Mouse (Mus musculus) stomach, embryonic 14.5 days (tissue): ENCODE data around the gene Ppm1l. TPM values are rescaled to one million over a fixed set of nuclear protein-coding genes. Genes with fewer than 3 reads are reported as not detected.
"Not testable (repeated sequence)": the region's sequence is repeated elsewhere in the genome, so short reads cannot be mapped to it uniquely, and the experiment has no call there.

Source experiments
- ATAC-seq: fragments of 200-750 bp; cut with Nextera tagmentation; 2 replicates; pipeline ENCODE4 v1.8.0; 2017; ENCODE audit warnings: low read depth, moderate TSS enrichment; ENCODE audit not compliant: insufficient number of reproducible peaks, insufficient read depth, low FRiP score
- H3K27ac ChIP-seq: fragments of 300-500 bp; sonication (generic); 2 replicates; pipeline ENCODE4 v1.5.1; 2014; ENCODE audit warnings: mild to moderate bottlenecking, low read length, moderate library complexity, mixed read lengths
- H3K27me3 ChIP-seq: fragments of 300-500 bp; sonication (generic); 2 replicates; pipeline ENCODE4 v1.6.1; 2014; ENCODE audit warnings: low read length, control low read depth, mixed read lengths; ENCODE audit not compliant: control insufficient read depth, insufficient read depth
- H3K36me3 ChIP-seq: fragments of 300-500 bp; sonication (generic); 2 replicates; pipeline ENCODE4 v1.6.1; 2014; ENCODE audit warnings: mild to moderate bottlenecking, control low read depth, low read length, moderate library complexity, mixed read lengths; ENCODE audit not compliant: control insufficient read depth, insufficient read depth
- H3K4me1 ChIP-seq: fragments of 300-500 bp; sonication (generic); 2 replicates; pipeline ENCODE4 v1.6.1; 2014; ENCODE audit warnings: low read length, control low read depth, mixed read lengths; ENCODE audit not compliant: control insufficient read depth, insufficient read depth
- H3K4me2 ChIP-seq: fragments of 300-500 bp; sonication (generic); replicated peaks from 2 replicates; pipeline ENCODE4 v1.6.1; 2014; ENCODE audit warnings: low read depth, low read length, control low read depth
- H3K4me3 ChIP-seq: fragments of 300-500 bp; sonication (generic); 2 replicates; pipeline ENCODE4 v1.5.1; 2014; ENCODE audit warnings: low read depth, low read length, control low read depth
- H3K9ac ChIP-seq: fragments of 300-500 bp; sonication (generic); replicated peaks from 2 replicates; pipeline ENCODE4 v1.6.1; 2014; ENCODE audit warnings: low read depth, mild to moderate bottlenecking, control low read depth, low read length, moderate library complexity, mixed read lengths
- H3K9me3 ChIP-seq: fragments of 300-500 bp; sonication (generic); 2 replicates; pipeline ENCODE4 v1.6.1; 2016; ENCODE audit warnings: low read depth, low read length, control low read depth; ENCODE audit not compliant: control insufficient read depth
- WGBS: fragments of 180-500 bp; shearing (Covaris S2); extraction: QIAGEN DNeasy Blood & Tissue Kit; methylation state at CpG from one replicate; pipeline ENCODE4 v1.1.7; 2014; 5-methylcytosine and 5-hydroxymethylcytosine counted together
- polyA plus RNA-seq: library from polyadenylated mRNA; unstranded; fragments of >200 nt; fragmentation: Nextera tagmentation; extraction: Ambion mirVana; gene quantifications from 2 replicates; pipeline ENCODE4 v1.2.1, GENCODE M21; 2014

Ppm1l gene
- polyA plus RNA-seq, 1 experiment from 2014 or later, result 8.0 TPM

DNA sequence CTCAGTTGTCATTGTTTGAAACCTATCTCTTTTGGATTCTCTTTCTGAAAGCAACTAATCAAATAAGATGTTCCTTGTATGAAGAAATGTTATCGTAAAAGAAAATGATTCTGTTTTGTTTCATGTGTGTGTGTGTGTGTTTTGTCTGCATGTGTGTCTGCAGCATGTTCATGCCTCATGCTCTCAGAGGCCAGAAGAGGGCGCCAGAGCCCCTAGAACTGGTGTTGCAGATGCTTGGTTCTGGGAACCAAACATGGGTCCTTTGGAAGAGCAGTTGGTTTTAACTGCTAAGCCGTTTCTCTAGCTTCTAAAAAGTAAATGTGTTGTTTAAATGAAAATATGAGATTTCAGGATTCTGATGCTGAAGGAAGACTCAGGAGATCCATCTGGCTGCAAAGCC is 56.1 kb downstream of the Ppm1l start:
- 80% methylated on average over 3 of the region's 3 CpGs for WGBS
- ATAC-seq, result no peak
- H3K27me3 ChIP-seq, result no peaks in the 10 kb centered on the region
- H3K4me2 ChIP-seq, result no peak overlapping the region
- no peak overlapping the region for H3K9ac ChIP-seq
- H3K27ac ChIP-seq, result no peak overlapping the region
- H3K4me1 ChIP-seq, result no peaks in the 10 kb centered on the region
- no peaks in the 10 kb centered on the region for H3K9me3 ChIP-seq
- no peak overlapping the region for H3K4me3 ChIP-seq
- no peaks in the 10 kb centered on the region for H3K36me3 ChIP-seq

DNA sequence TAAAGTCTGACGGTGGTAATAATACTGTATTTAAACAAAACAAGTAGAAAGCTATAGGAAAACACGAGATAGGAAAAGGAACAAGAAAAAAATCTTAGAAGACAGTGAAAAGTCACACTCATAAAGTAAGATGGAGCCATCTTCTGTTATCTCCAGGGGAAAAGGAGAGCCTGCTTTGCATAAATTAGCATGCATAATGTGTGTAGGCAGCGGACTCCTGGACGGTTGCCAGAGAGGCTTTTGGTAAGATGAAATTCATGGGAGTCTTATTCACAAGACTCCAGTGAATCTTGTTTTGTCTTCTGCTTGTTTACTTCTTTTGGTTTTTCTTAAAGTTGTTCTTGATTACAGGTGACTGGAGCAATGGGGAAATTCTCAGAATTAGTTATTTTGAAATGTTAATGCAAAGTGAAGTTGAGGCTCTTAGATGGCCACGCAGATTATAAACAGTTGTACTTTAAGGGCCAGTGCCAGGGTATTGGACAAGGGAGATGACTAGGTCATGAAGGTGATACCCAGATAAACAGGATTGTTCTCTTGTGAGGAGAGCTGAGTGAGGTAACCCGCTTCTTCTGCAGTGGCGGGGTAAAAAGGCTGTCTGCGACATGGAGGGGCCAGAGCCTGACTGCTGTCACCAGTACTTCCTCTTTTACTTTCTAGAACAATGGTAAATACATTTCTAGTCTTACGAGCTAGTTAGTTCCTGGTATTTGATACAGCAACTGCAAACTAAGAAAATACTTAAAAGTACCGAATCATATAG is 57.1 kb downstream of the Ppm1l start:
- Histone ChIP-seq H3K4me3 (no peak overlapping the region), H3K9ac (no peak overlapping the region), H3K27me3 (no peaks in the 10 kb centered on the region), H3K4me2 (no peak overlapping the region), H3K9me3 (no peaks in the 10 kb centered on the region), H3K4me1 (no peaks in the 10 kb centered on the region), H3K27ac (no peak overlapping the region), H3K36me3 (no peaks in the 10 kb centered on the region)
- WGBS, result 81% methylated on average over 10 of the region's 10 CpGs
- no peak for ATAC-seq

DNA sequence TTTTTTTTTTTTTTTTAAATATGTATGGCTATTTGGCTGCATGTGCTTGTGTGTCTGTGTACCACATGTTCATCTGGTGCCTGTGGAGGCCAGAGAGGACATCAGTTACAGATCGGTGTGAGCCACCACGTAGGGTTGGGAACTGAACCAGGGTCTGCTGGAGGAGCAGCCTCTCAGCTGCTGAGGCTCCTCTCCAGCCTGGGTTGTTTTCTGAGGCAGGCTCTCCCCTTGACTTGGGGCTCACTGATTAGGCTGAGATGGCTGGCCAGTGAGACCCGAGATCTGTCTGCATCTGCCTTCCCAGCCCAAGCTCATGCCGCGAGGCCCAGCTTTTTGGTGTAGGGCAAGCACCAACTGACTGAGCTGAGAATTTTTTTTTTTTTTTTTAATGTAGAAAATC is 57.9 kb downstream of the Ppm1l start:
- no peaks in the 10 kb centered on the region for H3K27me3 ChIP-seq
- no peak overlapping the region for H3K4me2 ChIP-seq
- no peak overlapping the region for H3K9ac ChIP-seq
- no peaks in the 10 kb centered on the region for H3K36me3 ChIP-seq
- no peaks in the 10 kb centered on the region for H3K4me1 ChIP-seq
- no peak overlapping the region for H3K27ac ChIP-seq
- no peak for ATAC-seq
- H3K4me3 ChIP-seq, result no peak overlapping the region
- H3K9me3 ChIP-seq, result no peaks in the 10 kb centered on the region
- 88% methylated on average over 5 of the region's 5 CpGs for WGBS

DNA sequence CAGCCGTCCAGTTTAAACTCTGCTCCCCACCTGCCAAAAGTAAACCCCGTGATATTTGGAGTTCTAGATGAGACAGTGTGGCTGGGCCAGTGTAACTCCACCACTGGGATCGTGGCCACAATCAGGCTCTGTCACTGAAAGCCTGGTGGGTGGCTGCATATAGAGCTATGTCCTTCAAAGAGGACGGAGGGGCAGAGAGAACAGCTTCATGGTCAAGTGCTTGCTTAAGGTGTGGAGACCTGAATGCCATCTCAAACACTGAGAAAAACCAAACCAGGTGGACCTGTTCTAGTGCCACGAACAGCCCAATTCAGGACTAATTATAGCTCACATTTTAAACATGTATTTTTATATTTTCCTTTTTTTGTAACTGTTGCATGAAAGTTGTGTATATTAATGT is 58.3 kb downstream of the Ppm1l start:
- no peak overlapping the region for H3K4me2 ChIP-seq
- no peaks in the 10 kb centered on the region for H3K36me3 ChIP-seq
- no peaks in the 10 kb centered on the region for H3K9me3 ChIP-seq
- 76% methylated on average over 5 of the region's 5 CpGs for WGBS
- H3K9ac ChIP-seq, result no peak overlapping the region
- ATAC-seq, result no peak
- no peaks in the 10 kb centered on the region for H3K4me1 ChIP-seq
- H3K27me3 ChIP-seq, result no peaks in the 10 kb centered on the region
- H3K27ac ChIP-seq, result no peak overlapping the region
- H3K4me3 ChIP-seq, result no peak overlapping the region

DNA sequence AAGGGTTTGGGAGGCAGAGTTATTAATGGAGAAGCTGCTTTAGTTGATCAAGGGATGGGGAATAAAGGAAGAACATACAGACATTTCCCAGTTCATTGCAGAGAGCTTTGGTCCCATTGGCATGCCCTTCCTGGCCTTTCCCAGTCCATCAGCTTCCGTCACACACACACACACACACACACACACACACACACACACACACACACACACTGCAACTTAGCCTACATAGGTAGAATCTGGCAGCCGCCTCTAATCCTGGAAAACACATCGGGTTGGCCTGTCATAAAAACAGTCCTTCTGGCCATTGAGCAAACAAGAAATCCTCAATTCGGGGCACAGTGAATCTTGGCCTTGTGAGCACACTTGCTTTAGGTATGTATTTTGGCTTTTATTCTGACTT is 64.6 kb downstream of the Ppm1l start:
- Histone ChIP-seq H3K4me2 (no peak overlapping the region), H3K9ac (no peak overlapping the region), H3K27ac (no peak overlapping the region), H3K4me3 (no peak overlapping the region), H3K27me3 (no peaks in the 10 kb centered on the region), H3K4me1 (no peaks in the 10 kb centered on the region), H3K36me3 (no peaks in the 10 kb centered on the region), H3K9me3 (no peaks in the 10 kb centered on the region)
- 78% methylated on average over 4 of the region's 4 CpGs for WGBS
- ATAC-seq, result no peak

DNA sequence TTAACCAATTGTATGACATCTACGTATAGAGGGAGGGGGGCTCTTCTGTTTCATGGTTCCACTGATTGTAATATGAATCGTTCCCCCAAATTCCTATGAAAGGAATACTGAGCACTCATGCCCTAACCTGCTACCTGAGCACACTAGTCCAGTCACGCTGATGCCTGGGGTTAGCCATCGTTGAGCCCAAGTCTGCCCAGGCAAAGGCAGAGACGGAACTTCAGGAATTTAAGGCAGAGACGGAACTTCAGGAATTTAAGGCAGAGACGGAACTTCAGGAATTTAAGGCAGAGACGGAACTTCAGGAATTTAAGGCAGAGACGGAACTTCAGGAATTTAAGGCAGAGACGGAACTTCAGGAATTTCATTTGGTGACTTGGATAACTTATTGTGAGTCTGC is 75.2 kb downstream of the Ppm1l start:
- not testable (repeated sequence) for H3K4me3 ChIP-seq, H3K9ac ChIP-seq, H3K27ac ChIP-seq, H3K27me3 ChIP-seq, H3K9me3 ChIP-seq, H3K36me3 ChIP-seq, ATAC-seq, H3K4me2 ChIP-seq, H3K4me1 ChIP-seq
- WGBS, result 77% methylated on average over 10 of the region's 10 CpGs

DNA sequence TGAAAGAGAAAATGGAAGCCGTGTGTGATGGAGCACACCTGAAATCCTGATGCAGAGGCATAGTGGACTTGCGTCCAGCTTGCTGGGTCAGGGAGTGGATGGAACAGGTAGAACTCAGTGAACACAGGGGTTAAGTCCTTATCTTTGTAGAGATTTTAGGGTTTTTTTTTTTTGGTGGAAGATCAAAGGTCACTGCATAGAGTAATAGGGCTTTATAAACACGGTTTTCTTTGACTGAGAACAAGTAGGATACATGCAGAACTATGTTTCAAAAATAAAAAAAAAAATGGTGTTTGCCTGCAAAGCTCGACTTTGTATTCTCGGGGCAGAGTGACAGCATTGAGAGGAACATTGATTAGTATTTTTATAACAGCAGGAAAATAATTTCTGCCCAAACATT is 75.6 kb downstream of the Ppm1l start:
- Histone ChIP-seq H3K9ac (no peak overlapping the region), H3K4me2 (no peak overlapping the region), H3K4me1 (no peaks in the 10 kb centered on the region), H3K27ac (no peak overlapping the region), H3K4me3 (no peak overlapping the region), H3K36me3 (no peaks in the 10 kb centered on the region), H3K9me3 (0 out of 2 replicates have a peak, but pooled peaks cover 5% of the 10 kb centered on the region), H3K27me3 (no peaks in the 10 kb centered on the region)
- no peak for ATAC-seq
- 71% methylated on average over 5 of the region's 5 CpGs for WGBS

DNA sequence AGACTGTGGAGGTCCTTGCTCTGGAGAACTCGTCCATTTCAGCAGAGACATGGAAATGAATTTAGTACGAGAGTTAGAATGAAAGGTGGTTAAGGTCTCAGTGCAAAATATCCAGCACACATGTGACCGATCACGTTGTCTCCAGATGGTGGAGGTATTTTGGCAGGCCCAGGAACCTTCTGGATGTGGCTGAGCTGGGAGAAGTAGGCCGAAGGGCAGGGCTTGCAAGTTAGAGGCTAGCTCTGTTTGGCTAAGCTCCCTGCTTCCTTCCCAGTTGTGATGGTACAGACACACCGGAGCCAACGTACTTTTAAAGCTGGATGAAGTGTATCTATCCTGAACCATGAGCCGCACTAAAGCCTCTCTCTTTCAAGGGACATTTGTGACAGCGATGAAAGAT is 76.4 kb downstream of the Ppm1l start:
- Histone ChIP-seq H3K9ac (no peak overlapping the region), H3K27ac (no peak overlapping the region), H3K27me3 (no peaks in the 10 kb centered on the region), H3K4me2 (no peak overlapping the region), H3K4me1 (no peaks in the 10 kb centered on the region), H3K9me3 (0 out of 2 replicates have a peak, but pooled peaks cover 5% of the 10 kb centered on the region), H3K36me3 (no peaks in the 10 kb centered on the region), H3K4me3 (no peak overlapping the region)
- 82% methylated on average over 9 of the region's 9 CpGs for WGBS
- no peak for ATAC-seq

DNA sequence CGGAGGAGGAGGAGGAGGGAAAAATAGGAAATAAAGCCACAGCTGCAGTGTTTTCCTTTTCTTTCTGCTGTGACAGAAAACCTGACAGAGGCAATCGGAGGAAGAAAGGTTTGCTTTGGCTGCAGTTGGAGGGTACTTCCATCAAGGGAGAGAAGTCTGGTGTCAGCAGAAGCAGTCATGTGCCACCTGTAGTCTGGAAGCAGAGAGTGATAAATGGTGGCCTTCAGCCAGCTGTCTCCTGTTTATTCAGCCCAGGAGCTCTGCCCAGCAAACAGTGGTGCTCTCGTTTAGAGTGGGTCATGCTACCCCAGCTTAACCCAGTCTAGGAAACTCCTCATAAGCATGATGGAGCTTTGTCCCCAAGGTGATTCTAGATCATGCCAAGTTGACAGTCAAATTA is 77.3 kb downstream of the Ppm1l start:
- H3K27me3 ChIP-seq, result no peaks in the 10 kb centered on the region
- H3K27ac ChIP-seq, result no peak overlapping the region
- H3K36me3 ChIP-seq, result no peaks in the 10 kb centered on the region
- H3K4me3 ChIP-seq, result no peak overlapping the region
- no peak for ATAC-seq
- H3K9me3 ChIP-seq, result 0 out of 2 replicates have a peak, but pooled peaks cover 5% of the 10 kb centered on the region
- 63% methylated on average over 3 of the region's 3 CpGs for WGBS
- H3K9ac ChIP-seq, result no peak overlapping the region
- H3K4me1 ChIP-seq, result no peaks in the 10 kb centered on the region
- H3K4me2 ChIP-seq, result no peak overlapping the region
